Mouse (Mus musculus): ENCODE results near the gene Rev1.

Rev1 gene

DNA sequence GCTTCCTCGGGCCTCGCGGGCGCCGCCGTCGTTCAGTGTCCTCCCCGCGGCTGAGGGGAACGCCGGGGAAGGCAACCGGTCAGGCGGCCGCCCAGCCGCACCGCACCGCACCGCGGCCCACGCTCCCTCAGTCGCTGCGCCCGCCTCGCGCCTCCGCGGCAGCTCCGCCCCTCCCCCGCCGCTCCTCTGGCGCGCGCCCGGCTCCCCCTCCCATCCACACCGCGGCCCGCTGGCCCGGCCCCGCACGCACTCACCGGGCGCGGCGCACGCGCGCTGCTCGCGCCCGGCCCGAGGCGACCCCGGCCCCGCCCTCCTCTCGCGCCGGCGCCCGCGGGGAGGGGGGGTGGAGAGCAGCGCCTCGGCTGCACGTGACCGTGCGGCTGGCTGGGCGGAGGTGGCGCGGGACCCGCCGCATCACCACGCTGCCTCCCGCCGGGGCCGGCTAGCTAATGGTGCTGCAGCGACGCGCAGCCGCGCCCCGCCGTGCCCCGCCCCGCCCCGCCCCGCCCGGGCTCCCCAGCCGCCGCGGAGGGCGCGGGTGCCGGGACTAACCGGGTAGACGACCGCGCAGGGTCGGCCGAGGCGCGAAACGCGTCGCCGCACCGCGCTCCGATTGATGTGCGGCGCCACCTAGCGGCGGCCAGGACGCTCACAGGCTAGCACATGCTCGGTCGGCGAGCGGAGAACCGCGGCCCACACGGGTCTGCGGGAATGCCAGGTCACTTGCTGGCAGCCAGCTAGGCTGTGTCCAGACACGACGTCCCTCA is at the start of gene Rev1:
Gene Rev1, minus strand, starts transcription at position 301 of the 767 bp plus-strand sequence.
- in situ Hi-C loops (cut with MboI, MseI) = loop anchor here (5.0 to 10.0 kb wide), 3 partner anchors 232 to 1805 kb away; partner anchors contain the start of gene Cox5b

- in situ Hi-C loops (cut with MboI, MseI) = no loop called here
Observed at GRCm38 (mm10) chr1:38178929-38179328, 49.3 kb upstream of the Rev1 start.

DNA sequence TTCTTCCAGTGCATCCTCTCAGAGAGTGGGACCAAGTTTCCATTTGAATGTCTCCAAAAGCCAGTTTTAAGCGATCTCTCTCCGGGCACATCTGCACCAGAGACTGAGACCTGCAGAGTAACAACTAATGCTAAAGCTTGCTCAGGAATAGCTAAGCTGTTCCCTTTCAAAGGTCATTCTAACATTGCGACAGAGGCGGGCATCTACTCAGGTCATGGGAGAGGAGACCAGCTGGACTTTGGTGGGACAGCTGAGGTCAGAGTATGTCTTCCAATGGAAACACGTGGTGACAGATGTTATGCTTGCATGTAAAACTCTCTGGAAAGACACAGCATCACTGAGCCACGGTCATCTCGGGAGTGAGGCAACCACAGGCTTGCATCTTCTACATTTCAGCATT is 46.5 kb upstream of the Rev1 start:
- in situ Hi-C loops (cut with MboI, MseI) = no loop called here

- in situ Hi-C loops (cut with MboI, MseI) = no loop called here
Observed at GRCm38 (mm10) chr1:38171874-38172273, 42.3 kb upstream of the Rev1 start.

DNA sequence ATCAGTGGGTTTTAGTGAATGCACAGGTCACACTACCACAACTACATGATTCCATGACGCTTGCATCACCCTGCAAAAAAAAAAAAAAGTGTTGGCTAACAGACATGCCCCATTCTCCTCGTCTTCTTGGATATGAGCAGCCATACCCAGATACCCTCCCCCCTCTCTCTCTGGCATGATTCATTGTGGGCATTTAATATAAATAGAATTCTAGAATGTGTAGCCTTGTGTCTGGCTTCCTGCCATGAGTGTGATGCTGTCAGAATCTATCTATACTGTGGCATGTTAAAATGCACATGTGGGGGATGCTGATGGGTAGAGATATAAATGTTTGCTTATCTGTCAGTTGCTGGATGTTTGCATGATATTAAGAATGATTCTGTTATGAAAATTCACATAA is 36.1 kb upstream of the Rev1 start:
- in situ Hi-C loops (cut with MboI, MseI) = no loop called here

- in situ Hi-C loops (cut with MboI, MseI) = no loop called here
Observed at GRCm38 (mm10) chr1:38150086-38150485, 20.5 kb upstream of the Rev1 start.

- in situ Hi-C loops (cut with MboI, MseI) = no loop called here
Observed at GRCm38 (mm10) chr1:38146008-38146407, 16.4 kb upstream of the Rev1 start.

DNA sequence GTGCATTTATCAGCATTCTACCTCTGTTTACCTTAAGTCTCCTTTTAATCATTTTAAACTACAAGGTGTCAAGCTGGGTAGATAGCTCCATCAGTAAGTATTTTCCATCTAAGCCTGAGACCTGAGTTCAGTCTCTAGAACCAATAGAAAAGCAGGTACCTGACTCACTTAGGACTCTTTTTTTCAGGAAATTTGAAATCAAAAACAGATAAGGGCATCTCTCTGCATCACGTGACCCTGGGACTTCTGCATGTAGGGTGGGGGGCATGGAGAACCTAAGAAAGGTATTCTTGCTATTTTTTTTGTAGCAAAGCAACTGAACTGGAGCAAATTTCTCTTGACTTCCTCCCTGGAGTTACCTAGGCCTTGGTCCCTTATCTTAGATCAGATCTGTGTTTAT is 11.8 kb upstream of the Rev1 start:
- in situ Hi-C loops (cut with MboI, MseI) = no loop called here

DNA sequence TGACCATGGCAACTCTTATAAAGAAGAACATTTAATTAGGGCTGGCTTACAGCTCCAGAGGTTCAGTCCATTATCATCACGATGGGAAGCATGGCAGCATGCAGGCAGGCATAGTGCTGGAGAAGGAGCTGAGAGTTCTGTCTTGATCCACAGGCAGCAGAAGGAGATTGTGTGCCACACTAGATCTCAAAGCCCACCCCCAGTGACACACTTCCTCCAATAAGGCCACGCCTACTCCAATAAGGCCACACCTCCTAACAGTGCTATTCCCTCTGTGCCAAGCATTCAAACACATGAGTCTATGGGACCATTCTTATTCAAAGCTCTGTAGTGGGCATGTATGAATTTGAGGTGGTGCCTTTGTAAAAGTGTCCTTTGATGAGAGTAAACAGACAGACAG is 11.3 kb upstream of the Rev1 start:
- in situ Hi-C loops (cut with MboI, MseI) = no loop called here

DNA sequence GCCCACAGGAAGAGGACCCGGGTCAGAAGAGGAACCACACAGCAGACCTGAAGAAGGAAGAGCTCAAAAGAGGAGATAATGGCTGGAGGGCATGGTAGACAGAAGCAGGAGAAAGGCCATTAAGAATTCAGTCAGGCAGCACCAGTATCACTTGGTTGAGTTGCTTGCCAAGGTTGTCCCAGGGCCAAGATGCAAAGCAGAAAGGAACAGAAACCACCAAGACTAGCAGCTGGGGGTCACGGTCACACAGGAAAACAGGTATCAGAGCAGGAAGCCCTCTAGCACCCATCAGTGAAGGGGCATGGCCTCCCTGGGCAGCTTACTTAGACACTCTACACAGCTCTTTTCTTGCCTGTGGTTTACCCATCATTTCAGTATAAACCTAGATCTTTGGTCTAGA is 9.8 kb upstream of the Rev1 start:
- in situ Hi-C loops (cut with MboI, MseI) = loop anchor here (10.0 kb wide), 1 partner anchor 1795 kb away; no protein-coding TSS in a partner anchor

DNA sequence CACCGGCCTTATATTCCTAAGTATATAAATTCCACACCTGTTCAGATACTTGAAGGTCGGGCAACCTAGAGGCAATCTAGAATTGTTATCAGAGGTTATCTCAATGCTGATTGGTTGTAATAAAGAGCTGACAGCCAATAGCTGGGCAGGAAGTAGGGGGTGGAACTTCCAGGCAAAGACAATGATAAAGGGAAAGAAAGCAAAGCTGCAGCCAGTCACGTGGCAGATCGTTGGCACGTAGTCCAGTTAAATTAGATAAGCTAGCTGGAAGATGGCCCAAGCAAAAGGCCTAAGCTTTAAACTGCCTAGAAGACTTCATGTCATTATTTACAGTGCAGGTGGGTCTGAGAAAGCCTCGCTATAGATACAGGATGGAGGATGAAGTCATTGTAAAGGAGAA is 3.3 kb upstream of the Rev1 start:
- in situ Hi-C loops (cut with MboI, MseI) = loop anchor here (10.0 kb wide), 1 partner anchor 1802 kb away; no protein-coding TSS in a partner anchor

- in situ Hi-C loops (cut with MboI, MseI) = loop anchor here (10.0 kb wide), 1 partner anchor 1804 kb away; no protein-coding TSS in a partner anchor
Observed at GRCm38 (mm10) chr1:38130715-38131483, 1.3 kb upstream of the Rev1 start.

DNA sequence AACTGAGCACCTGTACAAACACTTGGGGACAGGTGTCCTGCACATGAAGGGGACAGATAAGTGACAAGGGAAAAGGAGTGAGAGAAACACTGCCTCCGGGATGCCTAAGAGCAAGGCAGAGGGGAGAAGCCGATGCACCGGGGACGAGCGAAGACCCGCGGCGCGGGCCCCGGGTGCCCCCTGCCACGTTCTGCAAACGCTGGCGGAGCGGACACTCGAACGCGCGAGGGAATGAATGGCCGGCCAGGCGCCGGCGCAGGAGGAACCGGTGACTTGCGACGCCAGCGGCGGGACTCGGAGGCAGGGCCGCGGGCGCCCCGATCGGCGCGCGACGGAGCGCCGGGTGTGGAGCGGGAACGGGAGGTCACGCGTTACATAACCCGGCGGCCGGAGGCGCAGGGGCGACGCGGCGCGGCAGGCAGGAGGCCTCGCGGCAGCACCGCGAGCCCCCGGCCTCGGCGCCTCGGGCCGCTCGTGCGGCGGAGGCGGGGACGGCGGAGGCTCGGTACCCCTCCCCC is 623 bp downstream of the Rev1 start:
- in situ Hi-C loops (cut with MboI, MseI) = loop anchor here (5.0 to 10.0 kb wide), 2 partner anchors 232 to 1434 kb away; partner anchors contain the start of gene Cox5b

DNA sequence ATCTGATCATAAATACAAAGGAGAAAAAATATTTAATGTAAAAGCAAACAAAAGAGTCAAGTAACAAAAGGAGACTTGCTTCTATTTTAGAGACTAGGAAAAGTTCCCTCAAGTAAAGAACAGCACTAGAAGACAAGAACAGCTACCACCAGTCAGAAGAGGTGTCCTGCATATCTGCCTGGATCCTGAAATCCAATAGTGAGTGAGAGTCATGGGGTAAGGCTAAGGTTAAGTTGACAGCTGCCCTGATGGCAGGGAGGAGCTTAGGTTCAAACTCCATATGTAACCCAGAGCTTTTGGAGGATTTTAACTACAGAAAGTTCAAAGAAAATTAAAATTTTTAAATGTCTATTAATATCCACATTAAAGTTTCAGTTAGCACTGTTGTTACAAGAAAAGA is 2.6 kb downstream of the Rev1 start:
- in situ Hi-C loops (cut with MboI, MseI) = loop anchor here (5.0 to 10.0 kb wide), 2 partner anchors 230 to 1432 kb away; partner anchors contain the start of gene Cox5b

DNA sequence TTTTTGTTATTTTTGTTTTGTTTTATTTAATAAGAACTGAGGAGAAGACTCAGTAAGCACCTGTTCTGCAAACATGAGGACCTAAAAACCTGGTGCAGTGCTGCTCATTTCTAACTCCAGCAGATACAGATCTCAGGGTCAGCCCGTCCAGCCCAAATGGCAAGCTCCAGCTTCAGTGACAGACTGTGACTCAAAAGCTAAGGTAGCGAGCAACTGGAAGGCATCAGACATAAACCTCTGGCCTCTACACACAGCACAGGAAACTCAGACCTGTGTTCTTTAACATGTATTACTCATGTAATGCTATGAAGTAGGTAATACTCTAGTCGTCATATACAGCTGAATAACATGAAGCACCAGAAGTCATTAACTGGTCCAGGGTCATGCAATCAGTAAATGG is 3.2 kb downstream of the Rev1 start:
- in situ Hi-C loops (cut with MboI, MseI) = loop anchor here (5.0 to 10.0 kb wide), 2 partner anchors 229 to 1432 kb away; partner anchors contain the start of gene Cox5b

DNA sequence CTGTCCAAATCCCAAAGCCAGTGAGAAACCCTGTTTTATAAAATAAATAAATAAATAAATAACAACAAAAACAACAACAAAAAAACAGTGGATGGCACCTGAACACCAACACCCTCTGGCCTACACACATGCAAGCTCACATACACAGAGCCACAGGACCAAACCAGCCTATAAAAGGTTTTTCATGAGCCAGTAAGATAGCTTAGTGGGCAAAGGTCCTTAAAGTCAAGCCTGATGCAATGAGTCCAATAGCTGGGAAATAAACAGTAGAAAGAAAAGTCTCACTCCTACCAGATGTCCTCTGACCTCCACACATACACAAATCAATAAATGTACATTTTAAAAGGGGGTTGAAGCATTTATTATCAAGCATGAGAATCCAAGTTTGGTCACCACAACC is 5.3 kb downstream of the Rev1 start:
- in situ Hi-C loops (cut with MboI, MseI) = loop anchor here (10.0 kb wide), 1 partner anchor 1429 kb away; the partner anchor contains the start of gene Cox5b

GRCm38 (mm10) chr1:38120877-38121276 is 8.7 kb downstream of the Rev1 start:
- in situ Hi-C loops (cut with MboI, MseI) = loop anchor here (10.0 kb wide), 1 partner anchor 1426 kb away; the partner anchor contains the start of gene Cox5b

DNA sequence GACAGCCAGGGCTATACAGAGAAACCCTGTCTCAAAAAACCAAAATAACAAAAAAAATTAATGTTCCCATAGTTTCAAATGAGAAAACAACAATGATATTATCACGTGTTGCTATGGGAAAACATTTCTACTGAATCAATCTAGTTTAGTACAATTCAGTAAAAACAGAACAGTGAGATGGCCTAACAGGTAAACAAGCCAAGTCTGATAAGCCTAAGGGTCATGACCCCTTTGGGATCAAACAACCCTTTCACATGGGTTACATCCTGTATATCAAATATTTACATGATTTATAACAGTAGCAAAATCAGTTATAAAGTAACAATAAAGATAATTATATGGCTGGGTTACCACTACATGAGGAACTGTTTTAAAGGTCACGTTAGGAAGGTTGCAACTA is 11.0 kb downstream of the Rev1 start:
- in situ Hi-C loops (cut with MboI, MseI) = no loop called here

GRCm38 (mm10) chr1:38109786-38110185 is 19.8 kb downstream of the Rev1 start:
- in situ Hi-C loops (cut with MboI, MseI) = no loop called here

GRCm38 (mm10) chr1:38103813-38104212 is 25.8 kb downstream of the Rev1 start:
- in situ Hi-C loops (cut with MboI, MseI) = no loop called here

DNA sequence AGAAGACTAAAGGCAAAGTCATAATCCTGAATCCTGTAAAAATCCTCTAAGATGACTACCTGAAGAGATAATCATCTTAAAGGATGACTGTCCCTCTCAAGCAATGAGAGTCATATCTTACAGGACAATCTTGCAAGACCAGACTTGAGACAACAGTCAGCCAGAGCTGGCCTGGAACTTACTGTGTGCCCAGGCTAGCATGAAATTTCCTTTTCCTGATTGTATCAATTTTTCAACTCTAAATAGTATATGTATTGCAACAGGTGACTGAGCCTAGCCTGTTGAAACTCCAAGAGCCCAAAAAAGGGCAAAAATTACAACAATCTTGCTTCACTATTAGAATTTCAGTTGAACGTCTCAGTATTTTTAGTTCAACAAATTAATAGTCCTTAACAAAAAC is 26.4 kb downstream of the Rev1 start:
- in situ Hi-C loops (cut with MboI, MseI) = no loop called here

- in situ Hi-C loops (cut with MboI, MseI) = no loop called here
Observed at GRCm38 (mm10) chr1:38081316-38081715, 48.3 kb downstream of the Rev1 start.
